Mouse (Mus musculus) MEL (cell line): ENCODE data around the gene Kcnc3. TPM values are rescaled to one million over a fixed set of nuclear protein-coding genes. Genes with fewer than 3 reads are reported as not detected.

ENCODE experiments used
- DNase-seq: peaks from one replicate; pipeline ENCODE4 v3.0.0; 2011; ENCODE audit warnings: low read depth, low spot score
- H3K27ac ChIP-seq: 2 replicates; pipeline ENCODE4 v1.5.1; 2012; ENCODE audit warnings: low read depth, mild to moderate bottlenecking, control low read depth, low read length, moderate library complexity; ENCODE audit not compliant: control insufficient read depth
- H3K27me3 ChIP-seq, 2 experiments: fragments of 150-350 bp in 1 of 2; sonication (generic) in 1 of 2; 2 replicates each; pipeline ENCODE4 v1.6.1; 2012; ENCODE audit warnings: low read length in 2 of 2, mild to moderate bottlenecking in 2 of 2, improper control_type of control experiment in 1 of 2, moderate library complexity in 1 of 2; ENCODE audit not compliant: insufficient read depth in 2 of 2, control insufficient read depth in 1 of 2
- H3K36me3 ChIP-seq, 2 experiments: 2 replicates each; pipeline ENCODE4 v1.6.1; 2012 to 2014; ENCODE audit warnings: low read length in 2 of 2, improper control_type of control experiment in 1 of 2, inconsistent platforms in 1 of 2, mild to moderate bottlenecking in 1 of 2; ENCODE audit not compliant: insufficient read depth in 2 of 2, control insufficient read depth in 1 of 2
- H3K4me1 ChIP-seq, 2 experiments: fragments of 150-350 bp in 1 of 2; sonication (generic) in 1 of 2; 2 replicates each; pipeline ENCODE4 v1.6.1; 2012; ENCODE audit warnings: low read length in 2 of 2, improper control_type of control experiment in 1 of 2, mild to moderate bottlenecking in 1 of 2; ENCODE audit not compliant: insufficient read depth in 2 of 2, control insufficient read depth in 1 of 2
- H3K4me3 ChIP-seq, 2 experiments: fragments of 150-350 bp in 1 of 2; sonication (generic) in 1 of 2; 2 replicates each; pipeline ENCODE4 v1.5.1; 2012; ENCODE audit warnings: low read depth in 2 of 2, low read length in 2 of 2, mild to moderate bottlenecking in 2 of 2, moderate library complexity in 2 of 2, control low read depth in 1 of 2, improper control_type of control experiment in 1 of 2; ENCODE audit not compliant: control insufficient read depth in 1 of 2, insufficient read depth in 1 of 2
- H3K79me2 ChIP-seq: 2 replicates; pipeline ENCODE4 v1.6.1; 2012; ENCODE audit warnings: mild to moderate bottlenecking, low read length, moderate library complexity; ENCODE audit not compliant: control insufficient read depth, poor library complexity, insufficient read depth
- H3K9ac ChIP-seq: 2 replicates; pipeline ENCODE4 v1.6.1; 2012; ENCODE audit warnings: low read depth, mild to moderate bottlenecking, control low read depth, low read length, moderate library complexity; ENCODE audit not compliant: control insufficient read depth, poor library complexity, severe bottlenecking
- H3K9me3 ChIP-seq: fragments of 150-350 bp; sonication (generic); replicated peaks from 2 replicates; pipeline ENCODE4 v1.6.1; 2012; ENCODE audit warnings: mild to moderate bottlenecking, low read length, improper control_type of control experiment, moderate library complexity; ENCODE audit not compliant: insufficient read depth
- BHLHE40 ChIP-seq: IDR thresholded peaks from 2 replicates; pipeline ENCODE4 v1.6.1; 2012; ENCODE audit warnings: low read depth, mild to moderate bottlenecking, inconsistent platforms, low read length, improper control_type of control experiment, borderline replicate concordance
- E2F4 ChIP-seq: IDR thresholded peaks from 2 replicates; pipeline ENCODE4 v1.6.1; 2011; ENCODE audit warnings: low read depth, low read length, improper control_type of control experiment, borderline replicate concordance
- ELF1 ChIP-seq: IDR thresholded peaks from 2 replicates; pipeline ENCODE4 v1.6.1; 2014; ENCODE audit warnings: low read depth, mild to moderate bottlenecking, inconsistent platforms, low read length, improper control_type of control experiment, moderate library complexity
- ETS1 ChIP-seq: IDR thresholded peaks from 2 replicates; pipeline ENCODE4 v1.6.1; 2012; ENCODE audit warnings: low read depth, mild to moderate bottlenecking, inconsistent platforms, low read length, improper control_type of control experiment, moderate library complexity
- KAT2A ChIP-seq: conservative IDR thresholded peaks from 2 replicates; pipeline ENCODE4 v1.6.1; 2012; ENCODE audit warnings: low read depth, low read length, improper control_type of control experiment, inconsistent platforms
- MAFK ChIP-seq: IDR thresholded peaks from 2 replicates; pipeline ENCODE4 v1.6.1; 2011; ENCODE audit warnings: low read depth, mild to moderate bottlenecking, low read length, improper control_type of control experiment, borderline replicate concordance
- MAX ChIP-seq: IDR thresholded peaks from 2 replicates; pipeline ENCODE4 v1.6.1; 2011; ENCODE audit warnings: low read length, improper control_type of control experiment
- MEF2A ChIP-seq: IDR thresholded peaks from 2 replicates; pipeline ENCODE4 v1.6.1; 2014; ENCODE audit warnings: low read depth, mild to moderate bottlenecking, inconsistent platforms, low read length, improper control_type of control experiment; ENCODE audit not compliant: poor library complexity, insufficient replicate concordance, severe bottlenecking; ENCODE audit errors: extremely low read depth
- MXI1 ChIP-seq: IDR thresholded peaks from 2 replicates; pipeline ENCODE4 v1.6.1; 2011; ENCODE audit warnings: mild to moderate bottlenecking, low read depth, low read length, improper control_type of control experiment
- MYB ChIP-seq: IDR thresholded peaks from 2 replicates; pipeline ENCODE4 v1.6.1; 2011; ENCODE audit warnings: mild to moderate bottlenecking, low read depth, low read length, improper control_type of control experiment
- MYC ChIP-seq: IDR thresholded peaks from 2 replicates; pipeline ENCODE4 v1.6.1; 2011; ENCODE audit warnings: low read depth, mild to moderate bottlenecking, low read length, improper control_type of control experiment, moderate library complexity
- NELFE ChIP-seq: IDR thresholded peaks from 2 replicates; pipeline ENCODE4 v1.6.1; 2011; ENCODE audit warnings: low read depth, low read length, improper control_type of control experiment
- POLR2A ChIP-seq, 2 experiments: IDR thresholded peaks; 2 replicates each; pipeline ENCODE4 v1.6.1; 2011 to 2012; ENCODE audit warnings: low read length in 2 of 2, mild to moderate bottlenecking in 2 of 2, control low read depth in 1 of 2, improper control_type of control experiment in 1 of 2, low read depth in 1 of 2, moderate library complexity in 1 of 2; ENCODE audit not compliant: control insufficient read depth in 1 of 2, insufficient read depth in 1 of 2, poor library complexity in 1 of 2
- POLR2AphosphoS2 ChIP-seq: IDR thresholded peaks from 2 replicates; pipeline ENCODE4 v1.6.1; 2011; ENCODE audit warnings: low read length, improper control_type of control experiment
- RAD21 ChIP-seq: IDR thresholded peaks from 2 replicates; pipeline ENCODE4 v1.6.1; 2011; ENCODE audit warnings: mild to moderate bottlenecking, low read depth, low read length, improper control_type of control experiment
- RCOR1 ChIP-seq: IDR thresholded peaks from 2 replicates; pipeline ENCODE4 v1.6.1; 2012; ENCODE audit warnings: low read depth, mild to moderate bottlenecking, inconsistent platforms, low read length, improper control_type of control experiment
- SIN3A ChIP-seq: IDR thresholded peaks from 2 replicates; pipeline ENCODE4 v1.6.1; 2012; ENCODE audit warnings: low read length, improper control_type of control experiment, inconsistent platforms
- TCF12 ChIP-seq: IDR thresholded peaks from 2 replicates; pipeline ENCODE4 v1.6.1; 2014; ENCODE audit warnings: low read depth, mild to moderate bottlenecking, inconsistent platforms, low read length, improper control_type of control experiment, moderate library complexity
- USF2 ChIP-seq, 2 experiments: IDR thresholded peaks; 2 replicates each; pipeline ENCODE4 v1.6.1; 2011 to 2012; ENCODE audit warnings: improper control_type of control experiment in 2 of 2, low read length in 2 of 2, borderline replicate concordance in 1 of 2, inconsistent platforms in 1 of 2, low read depth in 1 of 2, mild to moderate bottlenecking in 1 of 2; ENCODE audit not compliant: insufficient read depth in 1 of 2
- ZC3H11A ChIP-seq: IDR thresholded peaks from 2 replicates; pipeline ENCODE4 v1.6.1; 2012; ENCODE audit warnings: low read depth, mild to moderate bottlenecking, inconsistent platforms, low read length, improper control_type of control experiment
- ZMIZ1 ChIP-seq: IDR thresholded peaks from 2 replicates; pipeline ENCODE4 v1.6.1; 2012; ENCODE audit warnings: low read depth, mild to moderate bottlenecking, inconsistent platforms, low read length, improper control_type of control experiment, moderate library complexity
- polyA plus RNA-seq, 2 experiments: library from polyadenylated mRNA; stranded (reverse) in 1 of 2; unstranded in 1 of 2; fragments of >175 nt in 1 of 2; fragments of >200 nt in 1 of 2; gene quantifications; 2 replicates each; pipeline versions ENCODE4 v1.2.1 to v1.2.4; 2012; ENCODE audit warnings: low replicate concordance in 2 of 2, low read depth in 1 of 2; ENCODE audit not compliant: insufficient read length in 2 of 2, insufficient read depth in 1 of 2, missing spikeins in 1 of 2
- total RNA-seq: library from RNA; depleted of rRNA; stranded (reverse); fragments of 300-350 nt; gene quantifications from 2 replicates; pipeline ENCODE4 v1.2.3, GENCODE M21; 2012

Gene Kcnc3
- total and polyA plus RNA-seq, 3 experiments: not detected

DNA sequence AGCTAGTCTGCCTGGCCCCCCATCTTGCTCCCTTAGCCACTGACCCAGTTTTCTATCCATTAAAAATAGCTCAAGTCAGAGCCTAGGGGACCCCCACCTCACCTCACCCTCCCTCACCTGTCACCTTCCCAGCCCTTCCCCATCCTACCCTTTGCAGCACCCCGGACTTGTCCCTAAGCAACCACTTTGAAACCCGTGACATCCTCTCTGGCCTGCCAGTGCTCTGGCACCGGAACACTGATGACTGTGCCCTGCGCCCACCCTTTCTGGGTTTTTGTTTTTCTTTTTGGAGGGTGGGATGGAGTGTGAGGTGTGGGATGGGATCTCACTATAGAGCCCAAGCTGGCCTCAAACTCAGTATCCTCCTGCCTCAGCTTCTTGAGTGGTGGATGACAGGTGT, 7.2 kb downstream of the Kcnc3 start:
- Histone ChIP-seq H3K4me1 (no peaks in the 10 kb centered on the region), H3K27ac (no peak overlapping the region), H3K9ac (no peak overlapping the region), H3K36me3 (no peaks in the 10 kb centered on the region), H3K79me2 (no peaks in the 10 kb centered on the region), H3K4me3 (no peak overlapping the region), H3K9me3 (no peaks in the 10 kb centered on the region), H3K27me3 (no peaks in the 10 kb centered on the region)
- DNase-seq: no peak
- TF ChIP-seq RCOR1: no peak
- TF ChIP-seq BHLHE40: no peak
- TF ChIP-seq ELF1: no peak
- TF ChIP-seq POLR2AphosphoS2: no peak
- TF ChIP-seq POLR2A (IDR thresholded peaks at IDR 0.05; ENCODE audit: control insufficient read depth in 1 of 2, insufficient read depth in 1 of 2, low read depth in 1 of 2, low read length in 2 of 2, poor library complexity in 1 of 2): no peak
- no peak for TF ChIP-seq KAT2A
- TF ChIP-seq E2F4: no peak
- TF ChIP-seq ETS1: no peak
- no peak for TF ChIP-seq MYC
- TF ChIP-seq MAX: no peak
- TF ChIP-seq MXI1: no peak
- no peak for TF ChIP-seq SIN3A
- no peak for TF ChIP-seq RAD21
- TF ChIP-seq MAFK: no peak
- no peak for TF ChIP-seq MYB
- no peak for TF ChIP-seq USF2 (IDR thresholded peaks at IDR 0.05; ENCODE audit: borderline replicate concordance in 1 of 2, insufficient read depth in 1 of 2, low read depth in 1 of 2, low read length in 2 of 2)
- no peak for TF ChIP-seq ZMIZ1
- no peak for TF ChIP-seq TCF12

DNA sequence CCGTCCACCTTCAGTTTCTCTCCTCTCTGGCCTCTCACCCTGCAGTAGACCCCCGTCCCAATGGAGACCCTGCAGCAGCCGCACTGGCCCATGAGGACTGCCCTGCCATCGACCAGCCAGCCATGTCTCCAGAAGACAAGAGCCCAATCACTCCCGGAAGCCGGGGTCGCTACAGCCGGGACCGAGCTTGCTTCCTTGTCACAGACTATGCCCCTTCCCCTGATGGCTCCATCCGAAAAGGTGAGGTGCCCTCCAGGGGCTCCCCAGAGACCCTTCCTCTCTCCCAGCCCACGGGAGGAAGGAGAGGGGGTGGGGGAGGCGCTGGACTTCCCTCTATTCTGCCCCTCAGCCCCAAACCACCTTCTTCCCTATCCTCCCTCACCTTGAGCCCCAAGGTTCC, 7.9 kb downstream of the Kcnc3 start:
- Histone ChIP-seq H3K9ac (no peak overlapping the region), H3K27me3 (no peaks in the 10 kb centered on the region), H3K4me1 (no peaks in the 10 kb centered on the region), H3K4me3 (no peak overlapping the region), H3K9me3 (no peaks in the 10 kb centered on the region), H3K36me3 (no peaks in the 10 kb centered on the region), H3K79me2 (no peaks in the 10 kb centered on the region), H3K27ac (no peak overlapping the region)
- no peak for TF ChIP-seq ZC3H11A
- no peak for TF ChIP-seq MEF2A
- TF ChIP-seq RCOR1: no peak
- TF ChIP-seq NELFE: no peak
- DNase-seq: no peak
